Mouse (Mus musculus): Measurements from ENCODE around the gene Phlda2. TPM values are rescaled to one million over a fixed set of nuclear protein-coding genes. Genes with fewer than 3 reads are reported as not detected.

The Phlda2 gene
- polyA plus RNA-seq, 1 experiment from 2014 or later: 7.0 TPM

- Histone ChIP-seq H3K27me3 (no peaks in the 10 kb centered on the region), H3K9ac (no peak overlapping the region), H3K36me3 (peaks cover 97% of the 10 kb centered on the region), H3K4me2 (no peak overlapping the region), H3K27ac (no peak overlapping the region), H3K4me3 (no peak overlapping the region), H3K9me3 (no peaks in the 10 kb centered on the region), H3K4me1 (no peaks in the 10 kb centered on the region)
- 80% methylated on average over 4 of the region's 4 CpGs for WGBS
- ATAC-seq (ENCODE audit: insufficient number of reproducible peaks, insufficient read depth, low FRiP score, low TSS enrichment, low read depth): no peak
Observed at GRCm38 (mm10) chr7:143519333-143519732, 16.4 kb upstream of the Phlda2 start.

GRCm38 (mm10) chr7:143514416-143514768 is 11.4 kb upstream of the Phlda2 start:
- Histone ChIP-seq H3K9me3 (no peaks in the 10 kb centered on the region), H3K4me3 (no peak overlapping the region), H3K27ac (no peak overlapping the region), H3K27me3 (no peaks in the 10 kb centered on the region), H3K9ac (no peak overlapping the region), H3K4me1 (no peaks in the 10 kb centered on the region), H3K36me3 (peaks cover 71% of the 10 kb centered on the region), H3K4me2 (no peak overlapping the region)
- 91% methylated on average over 4 of the region's 4 CpGs for WGBS
- no peak for ATAC-seq (ENCODE audit: insufficient number of reproducible peaks, insufficient read depth, low FRiP score, low TSS enrichment, low read depth)

- H3K4me1 ChIP-seq: no peaks in the 10 kb centered on the region
- H3K9me3 ChIP-seq: no peaks in the 10 kb centered on the region
- H3K4me3 ChIP-seq: no peak overlapping the region
- peaks cover 66% of the 10 kb centered on the region for H3K36me3 ChIP-seq
- H3K9ac ChIP-seq: no peak overlapping the region
- no peak for ATAC-seq (ENCODE audit: insufficient number of reproducible peaks, insufficient read depth, low FRiP score, low TSS enrichment, low read depth)
- no peak overlapping the region for H3K27ac ChIP-seq
- 91% methylated on average over 10 of the region's 10 CpGs for whole genome bisulfite sequencing
- no peaks in the 10 kb centered on the region for H3K27me3 ChIP-seq
- no peak overlapping the region for H3K4me2 ChIP-seq
Observed at GRCm38 (mm10) chr7:143513763-143514415, 10.9 kb upstream of the Phlda2 start.

DNA sequence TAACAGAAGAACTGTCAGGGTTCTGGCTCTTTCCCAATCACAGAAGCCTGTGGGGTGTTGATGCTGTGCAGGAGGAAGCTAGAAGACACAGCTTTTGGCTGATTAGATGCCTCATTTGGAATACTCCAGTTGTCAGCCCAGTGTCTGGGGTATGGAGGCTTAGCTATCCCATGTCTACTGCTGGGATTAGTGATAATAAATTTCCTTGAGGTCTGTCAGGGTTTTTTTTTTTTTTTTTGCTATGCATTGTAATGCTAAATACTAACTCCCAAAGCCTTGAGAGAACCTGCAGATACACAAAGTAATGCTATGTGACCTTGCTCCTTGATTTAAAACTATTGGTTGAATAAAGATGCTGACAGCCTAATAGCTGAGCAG is 8.4 kb upstream of the Phlda2 start:
- no peak overlapping the region for H3K4me2 ChIP-seq
- H3K4me1 ChIP-seq: no peaks in the 10 kb centered on the region
- H3K27me3 ChIP-seq: peaks cover 1% of the 10 kb centered on the region; the same call in 1 of the 2 replicates
- peaks cover 41% of the 10 kb centered on the region for H3K36me3 ChIP-seq
- no peaks in the 10 kb centered on the region for H3K9me3 ChIP-seq
- ATAC-seq (ENCODE audit: insufficient number of reproducible peaks, insufficient read depth, low FRiP score, low TSS enrichment, low read depth): no peak
- no peak overlapping the region for H3K4me3 ChIP-seq
- H3K27ac ChIP-seq: no peak overlapping the region
- no peak overlapping the region for H3K9ac ChIP-seq

DNA sequence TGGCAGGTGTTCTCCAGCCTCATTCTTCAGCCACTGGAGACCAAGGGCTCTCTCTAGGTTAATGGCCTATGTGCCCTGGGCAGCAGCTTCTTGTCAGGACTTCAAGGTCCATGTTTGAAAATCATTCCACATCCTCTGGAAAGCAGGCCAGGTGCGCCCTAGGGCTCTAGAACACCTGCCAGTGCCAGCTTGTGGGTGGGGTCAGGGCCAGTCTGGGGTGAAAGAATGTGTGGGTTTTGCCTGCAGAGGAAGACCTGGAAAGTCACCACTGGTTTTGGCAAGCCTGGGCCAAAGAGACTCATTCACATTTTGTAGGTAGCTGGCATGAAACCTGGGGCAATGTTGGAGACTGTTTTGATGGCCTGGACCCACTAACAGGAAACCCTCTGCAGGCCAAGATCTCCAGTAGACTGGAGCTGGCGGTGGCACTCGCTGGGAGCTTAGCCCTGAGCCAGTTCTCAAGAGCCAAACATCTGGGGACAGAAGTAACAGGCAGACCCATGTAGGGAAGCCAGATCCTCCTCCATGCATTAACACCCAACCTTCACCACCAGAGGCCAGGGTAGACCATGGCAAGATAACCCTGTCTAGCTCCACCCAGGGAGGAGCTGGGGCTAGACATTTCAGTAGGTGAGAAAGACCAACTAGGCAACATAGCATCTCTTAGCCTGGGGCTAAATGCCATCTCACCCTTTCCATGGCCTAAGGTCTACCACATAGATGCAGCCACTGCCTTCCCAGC is 7.8 kb upstream of the Phlda2 start:
- no peak for ATAC-seq (ENCODE audit: insufficient number of reproducible peaks, insufficient read depth, low FRiP score, low TSS enrichment, low read depth)
- Histone ChIP-seq H3K4me2 (no peak overlapping the region), H3K27ac (no peak overlapping the region), H3K4me1 (no peaks in the 10 kb centered on the region), H3K36me3 (peaks cover 37% of the 10 kb centered on the region), H3K9me3 (no peaks in the 10 kb centered on the region), H3K27me3 (peaks cover 4% of the 10 kb centered on the region; the same call in 1 of the 2 replicates), H3K4me3 (no peak overlapping the region), H3K9ac (no peak overlapping the region)
- 87% methylated on average over 3 of the region's 3 CpGs for WGBS

DNA sequence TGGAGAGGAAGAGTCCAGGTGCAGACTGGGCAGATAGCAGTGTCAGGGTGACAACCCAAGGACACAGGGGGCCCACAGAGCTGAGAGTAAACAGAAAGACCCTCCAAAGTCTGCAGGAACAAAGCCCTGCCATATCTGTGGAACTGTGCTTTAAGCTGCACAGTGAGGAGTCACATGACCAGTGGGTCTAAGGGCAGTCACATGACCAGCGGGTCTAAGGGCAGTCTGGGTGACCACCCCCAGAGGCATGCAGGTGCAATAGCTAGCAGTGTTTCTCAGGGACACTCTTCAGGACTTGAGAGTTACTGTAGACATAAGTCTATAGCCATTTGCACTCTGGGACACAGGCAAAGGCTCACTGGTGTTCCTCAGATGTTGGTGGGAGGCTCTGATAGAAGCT is 6.6 kb upstream of the Phlda2 start:
- 78% methylated on average over 1 of the region's 1 CpGs for WGBS
- Histone ChIP-seq H3K4me2 (no peak overlapping the region), H3K36me3 (peaks cover 25% of the 10 kb centered on the region), H3K4me3 (no peak overlapping the region), H3K4me1 (no peaks in the 10 kb centered on the region), H3K9me3 (no peaks in the 10 kb centered on the region), H3K27ac (no peak overlapping the region), H3K9ac (no peak overlapping the region), H3K27me3 (peaks cover 13% of the 10 kb centered on the region)
- ATAC-seq (ENCODE audit: insufficient number of reproducible peaks, insufficient read depth, low FRiP score, low TSS enrichment, low read depth): no peak

GRCm38 (mm10) chr7:143506675-143507074 is 3.7 kb upstream of the Phlda2 start:
- Histone ChIP-seq H3K36me3 (peaks cover 3% of the 10 kb centered on the region; the same call in 1 of the 2 replicates), H3K4me1 (peaks cover 13% of the 10 kb centered on the region; the same call in 1 of the 2 replicates), H3K4me2 (no peak overlapping the region), H3K27ac (no peak overlapping the region), H3K9ac (no peak overlapping the region), H3K27me3 (peaks cover 40% of the 10 kb centered on the region), H3K9me3 (no peaks in the 10 kb centered on the region), H3K4me3 (no peak overlapping the region)
- WGBS: 25% methylated on average over 7 of the region's 7 CpGs
- no peak for ATAC-seq (ENCODE audit: insufficient number of reproducible peaks, insufficient read depth, low FRiP score, low TSS enrichment, low read depth)

DNA sequence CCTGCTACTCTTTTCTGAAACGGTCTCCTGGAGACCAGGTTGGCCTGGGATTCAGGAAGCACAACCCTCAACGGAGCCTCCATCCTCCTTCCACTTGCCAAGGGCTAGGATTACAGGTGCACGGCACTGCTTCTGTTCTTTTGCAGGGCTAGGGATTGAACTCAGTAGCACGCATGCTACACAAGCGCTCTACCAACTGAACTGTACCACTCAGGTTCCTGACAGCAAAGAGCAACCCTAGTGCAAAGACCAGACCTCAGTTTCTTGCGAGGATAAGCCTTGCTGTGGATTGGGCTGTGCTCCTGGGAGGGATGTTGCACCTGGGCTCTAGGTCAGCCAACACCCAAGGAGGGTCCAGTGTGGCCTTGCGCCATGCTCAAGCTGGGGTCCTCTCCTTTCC is 3.3 kb upstream of the Phlda2 start:
- H3K36me3 ChIP-seq: peaks cover 3% of the 10 kb centered on the region; the same call in 1 of the 2 replicates
- peaks cover 44% of the 10 kb centered on the region for H3K27me3 ChIP-seq
- no peak for ATAC-seq (ENCODE audit: insufficient number of reproducible peaks, insufficient read depth, low FRiP score, low TSS enrichment, low read depth)
- no peaks in the 10 kb centered on the region for H3K9me3 ChIP-seq
- 65% methylated on average over 7 of the region's 7 CpGs for WGBS
- H3K4me1 ChIP-seq: peaks cover 16% of the 10 kb centered on the region; the same call in 1 of the 2 replicates
- no peak overlapping the region for H3K4me2 ChIP-seq
- H3K4me3 ChIP-seq: no peak overlapping the region
- no peak overlapping the region for H3K9ac ChIP-seq
- no peak overlapping the region for H3K27ac ChIP-seq

DNA sequence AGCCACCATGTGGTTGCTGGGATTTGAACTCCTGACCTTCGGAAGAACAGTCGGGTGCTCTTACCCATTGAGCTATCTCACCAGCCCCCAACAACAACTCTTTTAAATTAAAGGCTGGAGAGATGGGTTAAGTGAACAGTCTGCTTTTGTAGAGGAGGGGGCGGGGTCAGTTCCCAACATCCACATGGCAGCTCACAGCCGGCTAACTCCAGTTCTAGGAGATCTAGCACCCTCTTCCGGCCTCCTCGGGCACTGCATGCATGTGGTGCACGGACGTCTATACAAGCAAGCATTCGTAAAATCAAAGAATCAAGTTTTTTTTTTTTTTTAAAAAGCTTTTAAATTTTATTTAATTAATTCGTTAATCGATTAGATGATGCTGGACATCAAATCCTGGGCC is 2.9 kb upstream of the Phlda2 start:
- peaks cover 3% of the 10 kb centered on the region; the same call in 1 of the 2 replicates for H3K36me3 ChIP-seq
- no peak for ATAC-seq (ENCODE audit: insufficient number of reproducible peaks, insufficient read depth, low FRiP score, low TSS enrichment, low read depth)
- no peak overlapping the region for H3K27ac ChIP-seq
- H3K9me3 ChIP-seq: no peaks in the 10 kb centered on the region
- WGBS: 26% methylated on average over 11 of the region's 11 CpGs
- H3K9ac ChIP-seq: no peak overlapping the region
- no peak overlapping the region for H3K4me3 ChIP-seq
- peaks cover 49% of the 10 kb centered on the region for H3K27me3 ChIP-seq
- peaks cover 16% of the 10 kb centered on the region; the same call in 1 of the 2 replicates for H3K4me1 ChIP-seq
- no peak overlapping the region for H3K4me2 ChIP-seq

- Histone ChIP-seq H3K36me3 (peaks cover 3% of the 10 kb centered on the region; the same call in 1 of the 2 replicates), H3K27ac (no peak overlapping the region), H3K4me3 (no peak overlapping the region), H3K9me3 (no peaks in the 10 kb centered on the region), H3K4me1 (peaks cover 16% of the 10 kb centered on the region; the same call in 1 of the 2 replicates), H3K4me2 (no peak overlapping the region), H3K27me3 (peaks cover 53% of the 10 kb centered on the region), H3K9ac (no peak overlapping the region)
- no peak for ATAC-seq (ENCODE audit: insufficient number of reproducible peaks, insufficient read depth, low FRiP score, low TSS enrichment, low read depth)
- 89% methylated on average over 2 of the region's 2 CpGs for WGBS
Observed at GRCm38 (mm10) chr7:143505411-143505810, 2.5 kb upstream of the Phlda2 start.

DNA sequence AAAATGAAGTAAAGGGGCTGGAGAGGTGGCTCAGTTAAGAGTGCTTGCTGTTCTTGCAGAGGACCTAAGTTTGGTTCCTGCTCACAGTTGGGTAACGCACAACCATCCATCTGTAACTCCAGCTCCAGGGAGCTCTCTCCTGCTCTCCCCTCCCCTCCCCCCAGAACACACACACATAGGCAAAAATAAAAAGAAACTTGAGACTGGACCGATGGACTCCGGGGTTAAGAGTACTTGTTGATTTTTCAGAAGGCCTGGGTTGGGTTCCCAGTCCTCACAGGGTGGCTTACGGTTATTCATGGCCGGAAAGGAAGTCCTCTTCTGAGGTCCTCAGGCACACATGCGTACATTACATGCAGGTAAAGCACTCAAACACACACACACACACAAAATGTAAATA is 976 bp upstream of the Phlda2 start:
- H3K9me3 ChIP-seq: no peaks in the 10 kb centered on the region
- peaks cover 16% of the 10 kb centered on the region; the same call in 1 of the 2 replicates for H3K4me1 ChIP-seq
- no peak overlapping the region for H3K4me2 ChIP-seq
- H3K9ac ChIP-seq: no peak overlapping the region
- no peak for ATAC-seq (ENCODE audit: insufficient number of reproducible peaks, insufficient read depth, low FRiP score, low TSS enrichment, low read depth)
- H3K27ac ChIP-seq: no peak overlapping the region
- WGBS: 90% methylated on average over 6 of the region's 6 CpGs
- H3K27me3 ChIP-seq: peaks cover 68% of the 10 kb centered on the region
- no peaks in the 10 kb centered on the region for H3K36me3 ChIP-seq
- no peak overlapping the region for H3K4me3 ChIP-seq
